Mouse (Mus musculus): ENCODE measurements around the gene Rptor. TPM values are rescaled to one million over a fixed set of nuclear protein-coding genes. Genes with fewer than 3 reads are reported as not detected.

Gene Rptor
- polyA plus RNA-seq, 1 experiment from 2014 or later: 7.1 TPM

DNA sequence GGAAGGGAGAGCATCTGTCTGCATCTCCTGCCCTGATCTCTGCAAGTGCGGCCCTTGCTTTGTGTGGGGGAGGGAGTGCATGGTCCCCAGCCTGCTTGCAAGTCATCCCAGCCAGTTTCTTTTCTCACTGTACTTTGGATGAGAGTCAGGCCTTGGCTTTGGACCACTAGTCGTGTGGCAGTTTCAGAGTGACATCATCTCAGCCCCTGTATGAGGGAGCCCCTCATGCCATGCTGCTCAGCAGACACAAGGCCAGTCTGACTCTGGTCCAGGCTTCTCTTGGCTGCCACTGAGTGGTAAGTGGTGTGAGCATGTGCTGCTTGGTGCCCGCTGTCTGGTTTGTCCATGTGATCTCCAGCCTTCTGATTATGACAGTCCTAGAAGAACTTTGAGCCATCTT, 170.2 kb downstream of the Rptor start:
- Histone ChIP-seq H3K27me3 (ENCODE audit: insufficient read depth, low read length) (no peaks in the 10 kb centered on the region), H3K4me3 (replicated peaks; ENCODE audit: low read depth, low read length) (no peak overlapping the region), H3K4me2 (ENCODE audit: low read length) (no peak overlapping the region), H3K36me3 (ENCODE audit: insufficient read depth, low read length) (peaks cover 10% of the 10 kb centered on the region; the same call in 1 of the 2 replicates), H3K9me3 (replicated peaks; ENCODE audit: low read length) (peaks cover 10% of the 10 kb centered on the region; the same call in 1 of the 2 replicates), H3K9ac (ENCODE audit: low read depth, low read length) (no peak overlapping the region), H3K4me1 (replicated peaks; ENCODE audit: insufficient read depth, low read length) (no peaks in the 10 kb centered on the region), H3K27ac (no peak overlapping the region)
- TF ChIP-seq CTCF (IDR thresholded peaks at IDR 0.05; ENCODE audit: low read depth): no peak
- ATAC-seq (replicated peaks; ENCODE audit: low FRiP score, low read depth): no peak
- no peak for DNase-seq (ENCODE audit: low spot score)
- WGBS: 85% methylated on average over 3 of the region's 3 CpGs

DNA sequence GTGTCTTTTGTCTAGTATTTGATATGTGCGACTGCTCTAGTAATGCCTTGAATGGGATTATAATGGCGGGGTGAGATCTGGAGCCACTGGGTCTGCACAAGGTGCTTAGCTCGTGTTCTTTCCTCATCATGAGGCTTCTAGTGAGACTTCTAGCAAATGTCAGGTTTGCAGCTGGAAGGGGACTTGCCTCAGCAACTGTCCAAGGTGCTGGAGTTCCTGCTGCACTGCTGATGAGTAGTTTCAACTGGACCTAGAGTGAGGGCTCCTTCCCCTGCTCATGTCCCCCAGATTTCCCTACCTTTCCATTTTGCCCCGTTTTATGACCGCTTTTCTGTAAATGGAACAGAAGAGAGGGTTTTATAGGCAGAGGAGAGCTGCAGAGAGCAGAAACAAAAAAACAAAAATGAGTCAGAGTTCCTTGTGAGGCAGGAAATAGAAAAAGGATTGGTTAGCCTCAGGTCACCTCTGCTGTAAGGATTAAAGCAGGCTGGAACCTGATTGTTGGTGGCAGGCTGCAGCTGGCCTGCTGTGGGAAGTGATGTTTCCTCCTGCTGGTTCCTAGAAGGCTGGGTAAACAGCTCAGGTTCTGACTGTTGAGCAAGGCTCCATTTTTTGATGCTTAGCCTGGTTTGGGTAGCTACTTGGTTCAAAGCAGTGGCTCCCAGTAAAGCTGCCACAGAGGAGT, 172.5 kb downstream of the Rptor start:
- Histone ChIP-seq H3K27ac (no peak overlapping the region), H3K4me1 (replicated peaks; ENCODE audit: insufficient read depth, low read length) (no peaks in the 10 kb centered on the region), H3K4me3 (replicated peaks; ENCODE audit: low read depth, low read length) (no peak overlapping the region), H3K27me3 (ENCODE audit: insufficient read depth, low read length) (no peaks in the 10 kb centered on the region), H3K36me3 (ENCODE audit: insufficient read depth, low read length) (peaks cover 10% of the 10 kb centered on the region; the same call in 1 of the 2 replicates), H3K9me3 (replicated peaks; ENCODE audit: low read length) (peaks cover 10% of the 10 kb centered on the region; the same call in 1 of the 2 replicates), H3K9ac (ENCODE audit: low read depth, low read length) (no peak overlapping the region), H3K4me2 (ENCODE audit: low read length) (no peak overlapping the region)
- ATAC-seq (replicated peaks; ENCODE audit: low FRiP score, low read depth): no peak
- no peak for DNase-seq (ENCODE audit: low spot score)
- TF ChIP-seq CTCF (IDR thresholded peaks at IDR 0.05; ENCODE audit: low read depth): no peak
- 89% methylated on average over 5 of the region's 5 CpGs for WGBS

- H3K9me3 ChIP-seq (replicated peaks; ENCODE audit: low read length): peaks cover 10% of the 10 kb centered on the region; the same call in 1 of the 2 replicates
- no peaks in the 10 kb centered on the region for H3K4me1 ChIP-seq (replicated peaks; ENCODE audit: insufficient read depth, low read length)
- no peak overlapping the region for H3K9ac ChIP-seq (ENCODE audit: low read depth, low read length)
- H3K4me3 ChIP-seq (replicated peaks; ENCODE audit: low read depth, low read length): no peak overlapping the region
- no peaks in the 10 kb centered on the region for H3K27me3 ChIP-seq (ENCODE audit: insufficient read depth, low read length)
- no peaks in the 10 kb centered on the region for H3K36me3 ChIP-seq (ENCODE audit: insufficient read depth, low read length)
- no peak overlapping the region for H3K27ac ChIP-seq
- DNase-seq (ENCODE audit: low spot score) (no peak), ATAC-seq (replicated peaks; ENCODE audit: low FRiP score, low read depth) (no peak)
- TF ChIP-seq CTCF (IDR thresholded peaks at IDR 0.05; ENCODE audit: low read depth): no peak
- 61% methylated on average over 3 of the region's 3 CpGs for WGBS
- H3K4me2 ChIP-seq (ENCODE audit: low read length): no peak overlapping the region
Observed at GRCm38 (mm10) chr11:119777236-119777635, 174.5 kb downstream of the Rptor start.

- no peak overlapping the region for H3K4me3 ChIP-seq (replicated peaks; ENCODE audit: low read depth, low read length)
- WGBS: 89% methylated on average over 1 of the region's 1 CpGs
Observed at GRCm38 (mm10) chr11:119777872-119778271, 175.2 kb downstream of the Rptor start.

GRCm38 (mm10) chr11:119780290-119780689, 177.6 kb downstream of the Rptor start:
- H3K9ac ChIP-seq (ENCODE audit: low read depth, low read length): no peak overlapping the region
- no peak for DNase-seq (ENCODE audit: low spot score)
- WGBS: 90% methylated on average over 8 of the region's 8 CpGs
- H3K27ac ChIP-seq: no peak overlapping the region
- no peak for TF ChIP-seq CTCF (IDR thresholded peaks at IDR 0.05; ENCODE audit: low read depth)
- no peaks in the 10 kb centered on the region for H3K27me3 ChIP-seq (ENCODE audit: insufficient read depth, low read length)
- H3K4me1 ChIP-seq (replicated peaks; ENCODE audit: insufficient read depth, low read length): no peaks in the 10 kb centered on the region
- ATAC-seq (replicated peaks; ENCODE audit: low FRiP score, low read depth): no peak
- no peak overlapping the region for H3K4me2 ChIP-seq (ENCODE audit: low read length)
- H3K36me3 ChIP-seq (ENCODE audit: insufficient read depth, low read length): no peaks in the 10 kb centered on the region
- no peak overlapping the region for H3K4me3 ChIP-seq (replicated peaks; ENCODE audit: low read depth, low read length)
- peaks cover 5% of the 10 kb centered on the region; the same call in 1 of the 2 replicates for H3K9me3 ChIP-seq (replicated peaks; ENCODE audit: low read length)

More at GRCm38 (mm10) chr11:119777872-119778271, 175.2 kb downstream of the Rptor start:
- Histone ChIP-seq H3K27ac (no peak overlapping the region), H3K9me3 (replicated peaks; ENCODE audit: low read length) (peaks cover 10% of the 10 kb centered on the region; the same call in 1 of the 2 replicates), H3K4me2 (ENCODE audit: low read length) (no peak overlapping the region), H3K36me3 (ENCODE audit: insufficient read depth, low read length) (no peaks in the 10 kb centered on the region), H3K9ac (ENCODE audit: low read depth, low read length) (no peak overlapping the region), H3K27me3 (ENCODE audit: insufficient read depth, low read length) (no peaks in the 10 kb centered on the region), H3K4me1 (replicated peaks; ENCODE audit: insufficient read depth, low read length) (no peaks in the 10 kb centered on the region)
- DNase-seq (ENCODE audit: low spot score): no peak
- no peak for TF ChIP-seq CTCF (IDR thresholded peaks at IDR 0.05; ENCODE audit: low read depth)
- no peak for ATAC-seq (replicated peaks; ENCODE audit: low FRiP score, low read depth)

DNA sequence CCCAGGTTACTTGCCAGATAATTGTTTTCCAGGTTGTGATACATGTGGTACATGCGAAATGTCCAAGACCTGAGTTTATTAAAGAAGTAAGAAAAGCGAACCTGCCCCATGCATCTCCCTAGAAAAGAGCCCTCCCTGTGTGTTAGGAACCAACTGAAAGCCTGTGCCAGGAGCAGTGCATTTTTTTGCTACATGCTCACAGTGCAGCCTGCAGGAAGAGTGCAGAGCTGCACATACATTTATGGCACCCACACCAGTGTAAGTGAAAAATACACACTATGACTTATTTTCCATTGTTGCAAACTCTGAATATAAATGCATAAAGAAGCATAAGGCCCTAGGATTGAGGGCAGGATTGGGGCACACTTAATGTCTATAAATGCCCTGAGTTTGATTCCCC, 178.5 kb downstream of the Rptor start:
- H3K9me3 ChIP-seq (replicated peaks; ENCODE audit: low read length): no peaks in the 10 kb centered on the region
- no peaks in the 10 kb centered on the region for H3K4me1 ChIP-seq (replicated peaks; ENCODE audit: insufficient read depth, low read length)
- TF ChIP-seq CTCF (IDR thresholded peaks at IDR 0.05; ENCODE audit: low read depth): peak; percentile 44
- H3K27me3 ChIP-seq (ENCODE audit: insufficient read depth, low read length): no peaks in the 10 kb centered on the region
- H3K9ac ChIP-seq (ENCODE audit: low read depth, low read length): no peak overlapping the region
- no peak for ATAC-seq (replicated peaks; ENCODE audit: low FRiP score, low read depth)
- WGBS: 92% methylated on average over 2 of the region's 2 CpGs
- no peak overlapping the region for H3K4me3 ChIP-seq (replicated peaks; ENCODE audit: low read depth, low read length)
- DNase-seq (ENCODE audit: low spot score): no peak
- no peak overlapping the region for H3K4me2 ChIP-seq (ENCODE audit: low read length)
- no peak overlapping the region for H3K27ac ChIP-seq
- H3K36me3 ChIP-seq (ENCODE audit: insufficient read depth, low read length): no peaks in the 10 kb centered on the region

All from kidney, postnatal 0 days (tissue).